Mouse (Mus musculus): Measurements from ENCODE around the gene Ahcyl2. TPM values are rescaled to one million over a fixed set of nuclear protein-coding genes. Genes with fewer than 3 reads are reported as not detected.

Ahcyl2 gene
- total and polyA plus RNA-seq, 3 experiments, result 50.0 to 204 (median 184) TPM

DNA sequence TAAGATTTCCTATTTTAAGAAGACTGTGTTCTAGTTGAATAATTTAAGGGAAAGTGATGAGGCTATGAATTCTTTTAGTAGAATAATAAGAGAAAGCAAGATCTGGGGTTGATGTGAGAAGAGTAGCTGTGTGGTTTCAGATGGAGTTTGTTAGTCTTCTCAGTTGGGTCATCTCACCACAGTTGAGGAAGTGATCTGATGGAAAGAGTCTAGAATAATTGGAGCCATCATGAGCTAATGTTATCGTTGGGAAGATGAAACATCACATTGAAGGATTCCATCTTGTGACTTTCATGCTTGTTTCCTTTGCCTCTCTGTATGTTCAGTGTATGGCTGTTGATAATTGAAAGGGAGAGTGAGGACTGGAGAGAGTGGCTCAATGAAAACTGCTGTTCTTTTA is 35.2 kb downstream of the Ahcyl2 start:
- Histone ChIP-seq H3K9ac (ENCODE audit: insufficient read depth, low read depth) (no peak overlapping the region), H3K27ac (ENCODE audit: insufficient read depth, low read depth) (no peak overlapping the region), H3K79me2 (replicated peaks; ENCODE audit: control insufficient read depth, extremely low read depth, insufficient read depth, poor library complexity, severe bottlenecking) (peaks cover 2% of the 10 kb centered on the region; the same call in 1 of the 2 replicates), H3K9me3 (replicated peaks; ENCODE audit: low read length) (no peaks in the 10 kb centered on the region), H3K4me1 (ENCODE audit: control insufficient read depth in 1 of 2, insufficient read depth in 2 of 2) (peaks cover 2 to 40% of the 10 kb centered on the region in 2 experiments; a peak in 2 of 4 replicates), H3K36me3 (replicated peaks in 1 of 2; ENCODE audit: control insufficient read depth in 1 of 2, insufficient read depth in 1 of 2, low read length in 1 of 2) (peaks cover 0 to 24% of the 10 kb centered on the region in 2 experiments), H3K4me2 (ENCODE audit: insufficient read depth, low read depth, poor library complexity, severe bottlenecking) (no peak overlapping the region), H3K27me3 (replicated peaks) (no peaks in the 10 kb centered on the region), H3K4me3 (replicated peaks in 1 of 3; ENCODE audit: low read depth in 2 of 3, low read length in 2 of 3, poor library complexity in 1 of 3) (no peak overlapping the region)
- no peak for TF ChIP-seq USF2 (conservative IDR thresholded peaks at IDR 0.05; ENCODE audit: low read depth, low read length)
- TF ChIP-seq MAX (IDR thresholded peaks at IDR 0.05; ENCODE audit: low read length), result no peak
- TF ChIP-seq CTCF (conservative IDR thresholded peaks at IDR 0.05 in 1 of 2, IDR thresholded peaks at IDR 0.05 in 1 of 2; ENCODE audit: low read depth in 2 of 2, low read length in 2 of 2), result no peak
- no peak for TF ChIP-seq MXI1 (IDR thresholded peaks at IDR 0.05; ENCODE audit: low read depth, low read length)
- no peak for TF ChIP-seq RAD21 (IDR thresholded peaks at IDR 0.05; ENCODE audit: low read depth, low read length)
- TF ChIP-seq USF1 (IDR thresholded peaks at IDR 0.05; ENCODE audit: low read depth, low read length), result no peak
- 0 out of 2 replicates have a peak, but pooled peaks have one; percentile 38 for TF ChIP-seq ETS1 (conservative IDR thresholded peaks at IDR 0.05; ENCODE audit: low read depth, low read length)
- no peak for TF ChIP-seq ZNF384 (IDR thresholded peaks at IDR 0.05; ENCODE audit: low read depth, low read length)
- peak; percentile 51 for TF ChIP-seq EP300 (IDR thresholded peaks at IDR 0.05; ENCODE audit: low read length)
- no peak for TF ChIP-seq IRF4 (IDR thresholded peaks at IDR 0.05; ENCODE audit: low read depth, low read length)
- TF ChIP-seq SMC3 (IDR thresholded peaks at IDR 0.05; ENCODE audit: low read depth, low read length), result no peak
- 0 out of 2 replicates have a peak, but pooled peaks have one; percentile 17 for TF ChIP-seq MEF2A (IDR thresholded peaks at IDR 0.05; ENCODE audit: borderline replicate concordance, low read depth, low read length)
- TF ChIP-seq ZC3H11A (IDR thresholded peaks at IDR 0.05; ENCODE audit: low read depth, low read length), result no peak
- no peak for TF ChIP-seq KAT2A (IDR thresholded peaks at IDR 0.05; ENCODE audit: insufficient replicate concordance, low read length)
- TF ChIP-seq TBP (conservative IDR thresholded peaks at IDR 0.05; ENCODE audit: low read depth, low read length), result no peak
- TF ChIP-seq JUN (IDR thresholded peaks at IDR 0.05; ENCODE audit: insufficient read depth, low read depth, low read length), result no peak
- TF ChIP-seq BHLHE40 (IDR thresholded peaks at IDR 0.05; ENCODE audit: low read depth, low read length), result no peak
- TF ChIP-seq POLR2AphosphoS2 (IDR thresholded peaks at IDR 0.05; ENCODE audit: low read depth, low read length), result no peak
- dilution Hi-C loops (cut with MboI; ENCODE audit: extremely low pct_ligation_motif_present, extremely low pct_unique_long_range_greater_than_20kb, low sequenced_read_pairs), result no loop called here
- peak; percentile 38 for DNase-seq (ENCODE audit: extremely low read depth)
- in situ Hi-C loops (cut with MboI; ENCODE audit: low pct_ligation_motif_present, low pct_unique_long_range_greater_than_20kb, low sequenced_read_pairs), result no loop called here

GRCm38 (mm10) chr6:29804006-29804405 is 36.2 kb downstream of the Ahcyl2 start:
- dilution Hi-C loops (cut with MboI; ENCODE audit: extremely low pct_ligation_motif_present, extremely low pct_unique_long_range_greater_than_20kb, low sequenced_read_pairs), result no loop called here
- no peaks in the 10 kb centered on the region for H3K9me3 ChIP-seq (replicated peaks; ENCODE audit: low read length)
- no peak overlapping the region for H3K9ac ChIP-seq (ENCODE audit: insufficient read depth, low read depth)
- peaks cover 0 to 29% of the 10 kb centered on the region in 2 experiments for H3K36me3 ChIP-seq (replicated peaks in 1 of 2; ENCODE audit: control insufficient read depth in 1 of 2, insufficient read depth in 1 of 2, low read length in 1 of 2)
- no peak overlapping the region for H3K4me2 ChIP-seq (ENCODE audit: insufficient read depth, low read depth, poor library complexity, severe bottlenecking)
- TF ChIP-seq KAT2A (IDR thresholded peaks at IDR 0.05; ENCODE audit: insufficient replicate concordance, low read length), result no peak
- TF ChIP-seq PAX5 (IDR thresholded peaks at IDR 0.05; ENCODE audit: low read length), result no peak
- no peak for TF ChIP-seq CHD1 (IDR thresholded peaks at IDR 0.05; ENCODE audit: low read depth, low read length)
- TF ChIP-seq MEF2A (IDR thresholded peaks at IDR 0.05; ENCODE audit: borderline replicate concordance, low read depth, low read length), result no peak
- no peak for TF ChIP-seq POLR2A (IDR thresholded peaks at IDR 0.05; ENCODE audit: low read depth, low read length)
- TF ChIP-seq USF2 (conservative IDR thresholded peaks at IDR 0.05; ENCODE audit: low read depth, low read length), result no peak
- TF ChIP-seq UBTF (IDR thresholded peaks at IDR 0.05; ENCODE audit: low read depth, low read length), result no peak
- TF ChIP-seq MAX (IDR thresholded peaks at IDR 0.05; ENCODE audit: low read length), result no peak
- TF ChIP-seq NELFE (IDR thresholded peaks at IDR 0.05; ENCODE audit: low read depth, low read length), result no peak
- TF ChIP-seq BHLHE40 (IDR thresholded peaks at IDR 0.05; ENCODE audit: low read depth, low read length), result no peak
- no peak for TF ChIP-seq RAD21 (IDR thresholded peaks at IDR 0.05; ENCODE audit: low read depth, low read length)
- no peak for TF ChIP-seq JUN (IDR thresholded peaks at IDR 0.05; ENCODE audit: insufficient read depth, low read depth, low read length)
- in situ Hi-C loops (cut with MboI; ENCODE audit: low pct_ligation_motif_present, low pct_unique_long_range_greater_than_20kb, low sequenced_read_pairs), result no loop called here
- no peaks in the 10 kb centered on the region for H3K27me3 ChIP-seq (replicated peaks)
- no peak overlapping the region for H3K4me3 ChIP-seq (replicated peaks in 1 of 3; ENCODE audit: low read depth in 2 of 3, low read length in 2 of 3, poor library complexity in 1 of 3)
- H3K27ac ChIP-seq (ENCODE audit: insufficient read depth, low read depth), result no peak overlapping the region
- peaks cover 2 to 39% of the 10 kb centered on the region in 2 experiments; a peak in 2 of 4 replicates for H3K4me1 ChIP-seq (ENCODE audit: control insufficient read depth in 1 of 2, insufficient read depth in 2 of 2)
- DNase-seq (ENCODE audit: extremely low read depth), result no peak
- H3K79me2 ChIP-seq (replicated peaks; ENCODE audit: control insufficient read depth, extremely low read depth, insufficient read depth, poor library complexity, severe bottlenecking), result peaks cover 2% of the 10 kb centered on the region; the same call in 1 of the 2 replicates

Data from CH12.LX (cell line).